Mouse (Mus musculus) liver, embryonic 14.5 days (tissue): ENCODE results near the gene Slc34a2. TPM values are rescaled to one million over a fixed set of nuclear protein-coding genes. Genes with fewer than 3 reads are reported as not detected.

Source experiments
- ATAC-seq: fragments of 200-750 bp; cut with Nextera tagmentation; 2 replicates; pipeline ENCODE4 v1.8.0; 2017; ENCODE audit warnings: moderate number of reproducible peaks, mild to moderate bottlenecking, moderate library complexity; ENCODE audit not compliant: insufficient read depth
- DNase-seq, 3 experiments: peaks; one replicate each; pipeline ENCODE4 v3.0.0-alpha.2; 2012 to 2013; ENCODE audit warnings: low read depth in 3 of 3, low spot score in 3 of 3
- H3K27ac ChIP-seq: fragments of 300-500 bp; sonication (generic); 2 replicates; pipeline ENCODE4 v1.5.1; 2014; ENCODE audit warnings: moderate library complexity, mild to moderate bottlenecking, control low read depth, inconsistent platforms
- H3K27me3 ChIP-seq: fragments of 300-500 bp; sonication (generic); 2 replicates; pipeline ENCODE4 v1.6.1; 2014; ENCODE audit warnings: mild to moderate bottlenecking, low read length, moderate library complexity; ENCODE audit not compliant: control insufficient read depth, insufficient read depth
- H3K36me3 ChIP-seq: fragments of 300-500 bp; sonication (generic); replicated peaks from 2 replicates; pipeline ENCODE4 v1.6.1; 2014; ENCODE audit warnings: low read depth; ENCODE audit not compliant: control insufficient read depth, insufficient read depth
- H3K4me1 ChIP-seq, 2 experiments: fragments of 200-500 bp in 1 of 2; fragments of 300-500 bp in 1 of 2; sonication (generic) in 1 of 2; replicated peaks; 2 replicates each; pipeline ENCODE4 v1.6.1; 2012 to 2014; ENCODE audit warnings: antibody characterized with exemption in 1 of 2, inconsistent platforms in 1 of 2, low read length in 1 of 2; ENCODE audit not compliant: control insufficient read depth in 2 of 2, insufficient read depth in 2 of 2
- H3K4me2 ChIP-seq: fragments of 300-500 bp; sonication (generic); 2 replicates; pipeline ENCODE4 v1.6.1; 2014; ENCODE audit warnings: low read depth, mild to moderate bottlenecking, control low read depth, moderate library complexity
- H3K4me3 ChIP-seq, 2 experiments: fragments of 200-500 bp in 1 of 2; fragments of 300-500 bp in 1 of 2; sonication (generic) in 1 of 2; 2 replicates each; pipeline ENCODE4 v1.5.1; 2012 to 2014; ENCODE audit warnings: low read depth in 2 of 2, low read length in 2 of 2, mild to moderate bottlenecking in 2 of 2, control low read depth in 1 of 2, inconsistent platforms in 1 of 2, moderate library complexity in 1 of 2; ENCODE audit not compliant: insufficient read depth in 1 of 2
- H3K9ac ChIP-seq: fragments of 300-500 bp; sonication (generic); replicated peaks from 2 replicates; pipeline ENCODE4 v1.6.1; 2014; ENCODE audit warnings: mild to moderate bottlenecking, control low read depth, moderate library complexity
- H3K9me3 ChIP-seq: fragments of 300-500 bp; sonication (generic); 2 replicates; pipeline ENCODE4 v1.6.1; 2016; ENCODE audit warnings: low read length, mixed read lengths; ENCODE audit not compliant: control insufficient read depth
- CTCF ChIP-seq: IDR thresholded peaks from 2 replicates; pipeline ENCODE4 v1.5.1; 2016; ENCODE audit warnings: antibody characterized with exemption, low read depth, control low read depth
- EP300 ChIP-seq: IDR thresholded peaks from 2 replicates; pipeline ENCODE4 v1.6.1; 2016; ENCODE audit warnings: antibody characterized with exemption, low read depth
- WGBS: fragments of 180-500 bp; shearing (Covaris S2); extraction: QIAGEN DNeasy Blood & Tissue Kit; methylation state at CpG from one replicate; pipeline ENCODE4 v1.1.7; 2014; ENCODE audit not compliant: insufficient replicate concordance; 5-methylcytosine and 5-hydroxymethylcytosine counted together
- polyA plus RNA-seq, 2 experiments: library from polyadenylated mRNA; depleted of rRNA in 1 of 2; stranded (reverse) in 1 of 2; unstranded in 1 of 2; fragments of >200 nt; fragmentation: Nextera tagmentation in 1 of 2; extraction: Ambion mirVana in 1 of 2; gene quantifications; 2 replicates each; pipeline versions ENCODE4 v1.2.1 to v1.2.3; 2012 to 2014

Slc34a2 gene
- polyA plus RNA-seq, 2 experiments, result 0.02 TPM; not detected in 1

- DNase-seq (no peak), ATAC-seq (no peak)
- WGBS, result 68% methylated on average over 5 of the region's 5 CpGs
- no peaks in the 10 kb centered on the region for H3K36me3 ChIP-seq
- H3K4me1 ChIP-seq, result peaks cover 0 to 3% of the 10 kb centered on the region in 2 experiments; a peak in 1 of 4 replicates
- H3K27me3 ChIP-seq, result no peaks in the 10 kb centered on the region
- H3K4me3 ChIP-seq, result no peak overlapping the region
- H3K9ac ChIP-seq, result no peak overlapping the region
- H3K4me2 ChIP-seq, result no peak overlapping the region
- TF ChIP-seq CTCF (no peak), EP300 (no peak)
- H3K9me3 ChIP-seq, result no peaks in the 10 kb centered on the region
- no peak overlapping the region for H3K27ac ChIP-seq
Measured at GRCm38 (mm10) chr5:53023901-53024300, 14.0 kb upstream of the Slc34a2 start.

DNA sequence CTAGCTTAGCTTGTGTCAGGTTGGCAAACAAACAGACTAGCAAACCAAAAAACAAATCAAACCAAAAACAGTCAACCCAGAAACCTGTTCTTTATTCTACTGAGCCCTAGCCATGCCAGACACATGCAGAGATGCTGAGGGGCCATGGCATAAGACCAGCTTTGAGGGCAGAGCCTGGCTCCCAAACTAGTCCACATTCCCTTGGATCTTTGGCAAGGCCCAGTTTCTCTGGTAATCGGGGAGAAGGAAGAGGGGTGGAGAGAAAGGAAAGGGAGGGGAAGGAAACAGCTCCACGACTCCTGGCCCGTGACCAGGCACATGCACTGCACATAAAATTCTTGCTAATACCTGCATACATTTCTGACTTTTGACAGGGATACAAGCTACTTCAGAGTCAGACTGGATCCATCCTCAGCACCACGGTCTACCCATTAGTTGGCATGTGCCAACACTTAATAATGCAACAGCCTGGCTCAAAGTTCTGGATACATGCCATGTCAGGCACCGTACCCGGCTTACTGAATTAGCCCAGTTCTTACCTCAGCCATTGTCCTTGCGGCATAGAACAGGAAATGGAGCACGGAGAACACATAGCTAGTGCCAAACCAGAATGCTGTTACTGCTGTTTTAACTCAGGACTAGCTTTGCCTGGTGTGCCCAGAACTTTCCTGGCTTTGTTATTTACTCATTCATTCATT, 12.5 kb upstream of the Slc34a2 start:
- H3K9me3 ChIP-seq, result no peaks in the 10 kb centered on the region
- no peaks in the 10 kb centered on the region for H3K27me3 ChIP-seq
- ATAC-seq, result no peak
- no peak overlapping the region for H3K9ac ChIP-seq
- TF ChIP-seq EP300, result no peak
- no peak for TF ChIP-seq CTCF
- no peaks in the 10 kb centered on the region for H3K36me3 ChIP-seq
- H3K4me3 ChIP-seq, result no peak overlapping the region
- 64% methylated on average over 8 of the region's 8 CpGs for WGBS
- no peak overlapping the region for H3K4me2 ChIP-seq
- no peak for DNase-seq
- H3K4me1 ChIP-seq, result peaks cover 0 to 3% of the 10 kb centered on the region in 2 experiments; a peak in 1 of 4 replicates
- H3K27ac ChIP-seq, result no peak overlapping the region

- Histone ChIP-seq H3K9me3 (no peaks in the 10 kb centered on the region), H3K36me3 (no peaks in the 10 kb centered on the region), H3K27ac (no peak overlapping the region), H3K27me3 (no peaks in the 10 kb centered on the region), H3K4me3 (no peak overlapping the region), H3K9ac (no peak overlapping the region), H3K4me2 (no peak overlapping the region), H3K4me1 (0 out of 4 replicates have a peak, but pooled peaks cover 0 to 2% of the 10 kb centered on the region in 2 experiments)
- 71% methylated on average over 1 of the region's 1 CpGs for WGBS
- TF ChIP-seq EP300 (no peak), CTCF (no peak)
- ATAC-seq (no peak), DNase-seq (peak in 1 of 3 experiments; percentile 5)
Measured at GRCm38 (mm10) chr5:53031346-53031745, 6.5 kb upstream of the Slc34a2 start.

DNA sequence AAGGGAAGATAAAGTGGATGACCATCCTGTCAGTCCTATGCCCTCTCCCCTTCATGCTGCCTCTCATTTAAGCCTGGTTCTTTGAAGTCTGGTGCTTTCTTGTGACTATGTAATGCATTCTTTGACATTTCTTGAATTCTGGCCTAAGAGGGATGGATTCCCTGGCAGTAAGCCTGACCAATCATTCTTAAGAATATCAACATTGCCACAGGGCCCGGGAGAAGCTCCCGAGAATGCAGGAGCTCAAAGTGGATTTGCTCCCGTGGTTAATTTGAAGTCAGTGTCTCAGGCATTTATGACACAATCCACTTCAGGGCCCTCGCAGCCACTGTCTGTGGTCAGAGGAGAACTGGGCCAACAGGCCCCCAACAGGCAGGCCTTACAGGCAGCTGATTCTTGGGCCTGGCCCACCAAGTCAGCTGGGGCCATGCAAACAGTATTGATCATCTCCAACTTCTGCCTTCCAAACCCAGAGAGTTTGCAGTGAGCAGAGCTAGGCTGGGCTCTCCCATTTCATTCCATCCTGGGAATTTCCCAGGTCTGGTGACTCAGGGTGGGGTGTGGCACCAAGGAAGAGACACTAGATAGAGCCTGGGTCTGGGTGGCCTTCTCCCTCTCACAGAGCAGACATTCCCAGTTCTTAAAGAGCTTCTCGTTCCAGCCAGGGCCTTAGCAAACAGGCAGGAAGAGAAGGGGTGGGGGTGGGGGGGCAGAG, 4.3 kb downstream of the Slc34a2 start:
- Histone ChIP-seq H3K9me3 (no peaks in the 10 kb centered on the region), H3K4me3 (no peak overlapping the region), H3K4me1 (peaks cover 0 to 3% of the 10 kb centered on the region in 2 experiments; a peak in 1 of 4 replicates), H3K4me2 (no peak overlapping the region), H3K27me3 (no peaks in the 10 kb centered on the region), H3K27ac (no peak overlapping the region), H3K36me3 (no peaks in the 10 kb centered on the region), H3K9ac (no peak overlapping the region)
- no peak for DNase-seq
- ATAC-seq, result no peak
- no peak for TF ChIP-seq EP300
- TF ChIP-seq CTCF, result no peak
- WGBS, result 49% methylated on average over 5 of the region's 5 CpGs

DNA sequence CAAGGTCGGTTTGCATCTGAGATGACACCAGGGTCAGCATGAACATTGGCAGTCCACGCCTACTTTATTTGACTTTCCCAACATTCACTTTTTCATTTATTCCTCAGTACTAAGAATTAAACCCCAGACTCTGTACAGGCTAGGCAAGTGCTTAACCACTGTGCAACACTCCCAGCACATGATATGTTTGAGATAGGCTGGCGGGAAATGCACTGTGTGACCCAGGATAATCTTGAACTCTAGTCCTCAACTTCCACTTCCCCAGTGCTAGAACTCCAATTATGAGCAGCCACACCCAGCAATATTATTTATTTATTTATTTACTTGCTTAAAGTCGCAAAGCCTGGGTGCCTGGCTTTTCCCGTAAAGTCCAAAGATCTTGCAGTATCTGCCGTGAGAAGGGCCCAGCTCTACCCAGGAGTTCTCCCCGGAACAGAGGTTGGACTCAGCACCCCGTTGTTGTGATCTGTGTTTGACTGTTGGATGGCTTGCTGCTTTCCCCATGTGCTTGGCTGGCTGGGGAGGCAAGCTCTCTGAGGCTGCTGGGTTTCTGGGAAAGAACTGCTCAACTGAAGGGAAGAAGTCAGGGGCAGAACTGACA, 5.0 kb downstream of the Slc34a2 start:
- no peaks in the 10 kb centered on the region for H3K27me3 ChIP-seq
- WGBS, result 59% methylated on average over 8 of the region's 8 CpGs
- no peak overlapping the region for H3K4me2 ChIP-seq
- H3K27ac ChIP-seq, result no peak overlapping the region
- DNase-seq (no peak), ATAC-seq (no peak)
- H3K4me1 ChIP-seq, result peaks cover 0 to 3% of the 10 kb centered on the region in 2 experiments; a peak in 1 of 4 replicates
- TF ChIP-seq EP300 (no peak), CTCF (no peak)
- H3K36me3 ChIP-seq, result no peaks in the 10 kb centered on the region
- no peaks in the 10 kb centered on the region for H3K9me3 ChIP-seq
- H3K9ac ChIP-seq, result no peak overlapping the region
- H3K4me3 ChIP-seq, result no peak overlapping the region
